ENCODE assay signal across 7 mouse cellular contexts in genomic region chr6:11793366-11793765, GRCm38 (mm10).
DNase-seq lines count a peak whose midpoint lies in the region; ATAC-seq and TF ChIP-seq lines count a peak whose summit lies in the region.

No protein-coding gene starts in this region.

- 34% methylated on average over 8 of the region's 8 CpGs for WGBS in hindbrain, embryonic 12.5 days

- no peaks in the 10 kb centered on the region for H3K36me3 ChIP-seq in G1E (replicated peaks)
- no peaks in the 10 kb centered on the region for H3K36me3 ChIP-seq in hindbrain, embryonic 12.5 days

- H3K27me3 ChIP-seq in G1E (ENCODE audit: insufficient read depth, low read length), result no peaks in the 10 kb centered on the region
- no peaks in the 10 kb centered on the region for H3K27me3 ChIP-seq in hindbrain, embryonic 12.5 days

- H3K27ac ChIP-seq in hindbrain, embryonic 12.5 days, result no peak overlapping the region

- H3K9ac ChIP-seq in hindbrain, embryonic 12.5 days, result no peak overlapping the region

- H3K4me3 ChIP-seq in G1E (ENCODE audit: low read depth, low read length), result no peak overlapping the region
- no peak overlapping the region for H3K4me3 ChIP-seq in hindbrain, embryonic 12.5 days

- TF ChIP-seq CTCF in G1E (IDR thresholded peaks at IDR 0.05; ENCODE audit: low read depth, low read length), result peak; percentile 71

- DNase-seq in G1E (ENCODE audit: low spot score), result peak; percentile 3
- DNase-seq in adrenal gland, adult 18-20 months (ENCODE audit: low spot score in 2 of 2), result peak; percentile 24
- DNase-seq in embryo, embryonic 10 days (ENCODE audit: low spot score), result peak; percentile 73
- peak; percentile 59 to 75 for DNase-seq in layer of hippocampus, postnatal 14 days (ENCODE audit: low spot score in 2 of 2)
- peak; percentile 21 to 38 for DNase-seq in lung, postnatal 4 days
- peak; percentile 40 for DNase-seq in right cerebral cortex, adult 18-20 months

- peaks cover 6% of the 10 kb centered on the region for H3K4me1 ChIP-seq in G1E (ENCODE audit: insufficient read depth, low read depth, low read length)
- no peaks in the 10 kb centered on the region for H3K4me1 ChIP-seq in hindbrain, embryonic 12.5 days

- no peak overlapping the region for H3K4me2 ChIP-seq in hindbrain, embryonic 12.5 days (replicated peaks)

- ATAC-seq in G1E (ENCODE audit: extremely low read depth, insufficient number of reproducible peaks, low FRiP score, poor library complexity, severe bottlenecking), result peak; percentile 70
- ATAC-seq in hindbrain, embryonic 12.5 days (ENCODE audit: low FRiP score), result peak; percentile 88

- no peaks in the 10 kb centered on the region for H3K9me3 ChIP-seq in G1E (replicated peaks)
- H3K9me3 ChIP-seq in hindbrain, embryonic 12.5 days (replicated peaks), result no peaks in the 10 kb centered on the region

Comparison
In these comparisons a context has a peak if more than half of its experiments do, and no peak if none do; other contexts are left out.
1. DNase-seq: peak in every context shown above with its lines; median percentile 73 in embryo, embryonic 10 days; 67 in layer of hippocampus, postnatal 14 days; 40 in right cerebral cortex, adult 18-20 months; 30 in lung, postnatal 4 days; 24 in adrenal gland, adult 18-20 months; 3 in G1E.